Mouse (Mus musculus) kidney, postnatal 36 days (tissue): Measurements from ENCODE around the gene Zfhx3.

ENCODE experiments used
- DNase-seq, 2 experiments: peaks; one replicate each; pipeline ENCODE4 v3.0.0; 2021 to 2022; ENCODE audit warnings: mixed read lengths in 2 of 2

Zfhx3 gene

DNA sequence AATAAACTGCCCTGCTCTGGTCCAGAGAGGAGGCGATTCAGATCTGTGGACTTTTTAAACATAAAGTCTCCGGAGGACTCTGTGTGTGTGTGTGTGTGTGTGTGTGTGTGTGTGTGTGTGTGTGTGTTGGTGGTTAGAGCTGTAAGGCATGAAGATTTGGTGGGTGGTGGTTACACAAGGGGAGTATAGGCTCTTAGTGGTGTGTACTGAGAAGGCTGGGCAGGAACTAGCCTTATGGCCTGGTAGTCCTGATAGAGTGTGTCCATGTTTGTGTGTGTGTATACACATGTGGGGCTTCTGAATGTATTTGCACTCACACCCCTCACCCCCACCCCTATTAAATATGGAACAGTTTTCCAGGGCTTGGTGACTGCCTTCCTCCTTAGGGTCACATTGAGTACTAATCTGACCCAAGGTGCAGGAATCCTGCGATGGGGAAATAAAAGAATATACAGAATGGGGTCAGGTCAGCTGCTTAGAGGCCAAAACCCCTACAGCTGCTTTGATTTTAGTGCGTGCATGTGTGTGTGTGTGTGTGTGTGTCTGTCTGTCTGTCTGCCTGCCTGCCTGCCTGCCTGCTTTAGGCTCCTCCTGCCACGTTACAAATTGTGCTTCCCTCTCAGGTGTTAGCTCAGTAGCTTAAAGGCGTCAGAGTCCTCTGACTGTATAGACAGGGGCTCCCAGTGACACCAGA is 764.6 kb downstream of the Zfhx3 start:
- no peak for DNase-seq

- no peak for DNase-seq
Observed at GRCm38 (mm10) chr8:108707576-108708281, 765.3 kb downstream of the Zfhx3 start.

DNA sequence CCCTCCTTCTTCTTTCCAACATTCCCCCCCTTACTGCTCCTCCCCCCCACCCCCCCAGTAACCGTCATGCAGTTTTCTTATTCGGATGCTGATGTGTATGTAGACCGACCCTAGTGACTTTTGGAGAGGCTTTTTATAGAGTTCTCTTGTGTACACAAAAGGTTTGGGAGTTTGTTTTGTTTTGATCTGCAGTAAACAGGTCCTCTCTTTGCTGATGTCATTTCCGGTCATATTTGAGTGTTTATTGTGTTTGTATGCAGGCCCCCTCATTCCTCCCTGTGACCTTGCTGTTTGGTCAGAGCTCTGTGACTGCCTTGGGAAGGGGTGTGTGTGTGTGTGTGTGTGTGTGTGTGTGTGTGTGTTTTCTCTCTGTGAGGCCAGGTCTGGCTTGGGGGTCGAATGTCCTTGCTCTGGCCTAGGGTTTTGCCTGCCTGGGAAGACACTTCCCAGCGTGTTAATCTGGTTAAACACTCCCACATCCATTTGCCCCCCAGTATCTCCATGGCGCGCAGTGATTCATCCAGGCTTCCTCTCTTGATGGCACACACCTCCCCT is 766.5 kb downstream of the Zfhx3 start:
- peak in 1 of 2 experiments; percentile 48 for DNase-seq

DNA sequence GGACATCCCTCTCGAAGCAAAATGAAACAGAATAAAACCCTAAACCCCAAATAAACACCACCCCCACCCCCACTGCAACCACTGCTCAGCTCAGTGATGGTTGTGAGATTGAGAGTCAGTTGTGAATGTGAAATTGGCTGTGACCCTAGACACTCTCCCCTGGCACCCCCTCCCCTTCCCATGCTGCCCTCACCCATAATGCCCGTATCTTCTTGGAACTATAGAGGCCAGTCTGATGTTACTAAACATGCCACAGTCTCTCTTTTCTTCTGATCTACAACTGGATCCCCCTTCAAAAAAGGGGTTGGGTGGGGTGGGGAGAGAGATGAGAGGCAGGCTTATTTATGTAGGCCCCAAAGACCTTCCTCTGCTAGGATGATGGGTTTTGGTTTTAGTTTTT is 767.0 kb downstream of the Zfhx3 start:
- DNase-seq, result no peak

DNA sequence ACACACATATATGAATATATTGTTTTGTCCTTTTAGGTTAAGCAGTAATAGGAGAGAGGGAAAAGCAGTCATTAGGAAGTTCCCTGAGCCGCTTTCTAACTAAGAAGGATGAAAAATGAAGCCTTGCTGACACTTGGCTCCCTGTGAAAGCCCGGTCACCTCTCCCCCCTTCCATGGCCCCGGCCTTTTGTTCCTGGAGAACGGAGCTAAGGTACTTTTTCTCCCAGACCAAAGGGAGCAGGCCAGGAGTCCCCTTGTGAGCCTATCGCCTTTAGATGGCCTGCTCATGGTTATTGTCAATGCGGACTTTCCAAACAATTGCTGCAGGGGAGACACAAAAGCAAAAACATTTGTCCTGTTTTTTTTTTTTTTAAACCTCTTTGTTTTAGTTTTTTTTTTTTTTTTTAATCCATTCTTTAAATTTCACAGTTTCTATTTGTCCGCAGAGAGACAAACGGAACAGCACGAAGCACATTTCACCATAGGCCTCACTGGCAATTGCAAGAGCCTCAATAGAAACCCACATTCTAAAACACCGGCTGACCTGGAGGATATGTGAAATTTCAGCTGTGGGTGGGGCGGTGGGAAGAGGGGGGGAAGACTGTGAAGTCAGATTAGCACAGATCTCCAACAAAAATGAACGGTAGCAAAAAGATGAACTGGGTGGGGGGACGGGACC is 767.6 kb downstream of the Zfhx3 start:
- DNase-seq, result no peak

DNA sequence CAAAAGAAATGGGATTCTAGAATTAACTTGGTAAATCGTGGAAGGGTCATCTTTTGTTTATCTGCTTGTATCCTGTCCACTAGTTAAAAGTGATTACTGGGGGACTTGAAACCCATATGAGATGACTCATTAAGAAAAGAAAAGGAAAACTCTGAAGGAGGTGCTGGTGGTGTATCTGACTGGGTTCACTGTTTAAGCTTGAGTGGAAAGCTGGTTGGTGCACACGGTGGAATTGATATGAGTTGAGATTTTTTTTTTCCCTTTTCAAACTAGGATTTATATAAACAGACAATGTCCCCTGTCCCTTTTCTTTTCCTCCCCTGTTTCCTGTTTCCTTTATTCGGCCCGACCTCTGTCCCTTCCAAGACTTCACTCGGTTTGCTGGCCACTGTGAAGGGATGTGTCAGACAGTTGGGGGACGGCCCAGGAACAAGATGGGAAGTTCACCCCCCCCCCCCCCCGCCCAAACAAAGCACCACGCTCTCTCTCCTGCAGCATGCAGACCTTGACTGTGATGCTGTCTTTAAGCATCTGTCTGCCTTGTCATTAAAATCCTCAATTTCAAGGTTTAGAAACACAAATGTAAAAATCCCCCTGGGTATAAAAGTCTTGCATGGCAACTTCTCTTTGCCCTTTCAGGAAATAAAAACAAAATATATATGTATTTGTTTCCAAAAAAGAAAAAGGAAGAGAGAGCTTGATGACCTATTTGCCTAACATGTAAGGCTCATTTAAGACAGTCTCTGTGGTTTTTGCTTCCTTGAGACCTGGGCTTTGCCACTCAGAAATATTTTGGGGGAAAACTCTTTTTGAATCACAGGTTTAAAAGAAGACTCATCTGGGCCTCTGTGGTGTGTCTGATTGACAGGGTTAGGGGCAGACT is 768.4 kb downstream of the Zfhx3 start:
- DNase-seq, result peak in 1 of 2 experiments; percentile 34

DNA sequence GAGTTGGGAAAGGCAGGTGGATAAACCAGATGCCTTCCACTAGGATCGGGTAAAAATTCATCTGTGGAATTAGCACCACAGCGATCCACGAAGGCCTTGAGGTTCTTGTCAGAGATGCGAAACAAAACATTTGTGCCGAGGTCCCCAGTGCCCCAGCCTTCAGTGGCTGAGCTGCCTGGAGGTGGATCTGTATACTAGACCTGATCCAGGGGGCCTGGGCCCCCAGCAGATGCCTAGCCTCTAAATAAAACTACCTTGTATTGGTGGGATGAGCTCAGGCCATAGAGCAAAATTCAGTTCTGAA is 769.0 kb downstream of the Zfhx3 start:
- DNase-seq, result no peak

DNA sequence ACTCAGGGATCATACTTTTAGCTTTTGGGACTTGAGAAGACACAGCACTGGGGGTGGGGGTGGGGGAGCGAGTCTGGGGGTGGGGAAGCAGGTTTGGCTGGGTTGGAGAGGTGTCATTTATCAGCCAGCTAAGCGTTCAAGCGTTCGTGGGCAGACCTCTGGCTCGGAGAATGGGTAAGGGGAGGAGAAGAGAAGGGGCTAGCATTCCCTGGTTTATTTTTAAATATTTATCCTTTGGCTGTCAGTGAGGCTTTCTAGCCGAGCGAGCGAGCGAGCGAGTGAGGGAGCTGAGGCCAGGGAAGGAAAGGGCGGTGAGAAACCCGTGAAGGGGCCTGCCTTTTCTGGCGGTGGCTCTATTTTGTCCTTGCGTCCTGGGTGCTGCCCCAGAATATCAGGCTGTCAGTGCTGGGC is 769.6 kb downstream of the Zfhx3 start:
- DNase-seq, result no peak

DNA sequence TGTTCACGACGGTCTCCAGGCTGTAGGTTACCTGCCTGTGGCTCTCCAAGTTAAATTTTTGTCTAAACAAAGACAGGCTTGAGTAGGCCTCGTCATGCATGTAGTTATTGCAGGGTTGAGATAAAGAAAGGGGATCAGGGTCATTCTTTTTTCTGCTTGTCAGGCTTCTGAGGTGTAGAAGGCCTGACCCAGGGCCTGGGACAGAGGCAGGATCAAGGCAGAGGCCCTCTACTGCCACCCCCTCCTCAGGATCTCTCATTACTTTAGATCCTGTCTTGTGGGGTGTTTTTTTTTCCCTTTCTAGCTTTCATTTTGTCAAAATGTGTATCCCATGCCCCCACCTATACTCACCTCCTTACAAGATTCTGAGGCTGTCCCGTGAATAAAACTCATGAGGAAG is 770.2 kb downstream of the Zfhx3 start:
- no peak for DNase-seq

DNA sequence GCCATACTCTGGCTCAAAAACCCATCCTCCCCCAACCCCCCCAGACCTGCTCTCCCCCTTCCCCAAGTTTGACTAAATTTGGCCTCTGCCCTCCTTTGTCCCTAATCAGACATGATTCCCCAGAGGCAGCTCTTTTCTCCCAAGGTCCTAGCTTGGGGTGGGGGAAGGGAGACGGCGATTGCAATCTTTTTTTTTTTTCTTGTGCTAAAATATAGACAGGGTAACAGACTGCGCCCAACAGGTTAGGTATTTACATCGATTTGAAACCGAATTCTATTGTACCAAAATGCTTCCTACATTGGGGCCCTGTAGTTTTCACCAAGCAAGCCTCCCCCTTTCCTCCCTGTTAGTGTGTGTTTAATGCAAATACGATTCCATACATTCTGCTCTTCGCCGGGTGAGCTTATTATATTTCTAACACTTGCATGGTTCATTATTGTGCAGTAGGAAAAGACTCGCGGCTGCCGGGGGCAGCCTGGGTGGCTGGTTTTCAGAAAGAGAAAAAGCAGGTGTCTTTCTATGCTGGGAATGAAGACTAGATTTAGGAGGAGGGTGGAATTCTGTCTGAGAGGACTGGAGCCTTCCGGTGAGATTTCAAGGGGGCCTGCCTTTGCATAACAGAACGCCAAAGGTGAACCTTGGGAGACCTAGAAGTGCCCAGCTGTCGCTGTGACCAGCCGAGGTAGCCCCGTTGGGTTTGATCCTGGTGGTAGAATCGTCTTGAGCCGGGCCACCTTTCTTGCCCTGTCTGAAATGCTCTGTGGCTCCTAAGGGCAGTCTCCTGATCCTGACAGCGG is 771.1 kb downstream of the Zfhx3 start:
- DNase-seq, result peak in 1 of 2 experiments; percentile 22

- no peak for DNase-seq
Observed at GRCm38 (mm10) chr8:108714143-108714635, 771.7 kb downstream of the Zfhx3 start.

DNA sequence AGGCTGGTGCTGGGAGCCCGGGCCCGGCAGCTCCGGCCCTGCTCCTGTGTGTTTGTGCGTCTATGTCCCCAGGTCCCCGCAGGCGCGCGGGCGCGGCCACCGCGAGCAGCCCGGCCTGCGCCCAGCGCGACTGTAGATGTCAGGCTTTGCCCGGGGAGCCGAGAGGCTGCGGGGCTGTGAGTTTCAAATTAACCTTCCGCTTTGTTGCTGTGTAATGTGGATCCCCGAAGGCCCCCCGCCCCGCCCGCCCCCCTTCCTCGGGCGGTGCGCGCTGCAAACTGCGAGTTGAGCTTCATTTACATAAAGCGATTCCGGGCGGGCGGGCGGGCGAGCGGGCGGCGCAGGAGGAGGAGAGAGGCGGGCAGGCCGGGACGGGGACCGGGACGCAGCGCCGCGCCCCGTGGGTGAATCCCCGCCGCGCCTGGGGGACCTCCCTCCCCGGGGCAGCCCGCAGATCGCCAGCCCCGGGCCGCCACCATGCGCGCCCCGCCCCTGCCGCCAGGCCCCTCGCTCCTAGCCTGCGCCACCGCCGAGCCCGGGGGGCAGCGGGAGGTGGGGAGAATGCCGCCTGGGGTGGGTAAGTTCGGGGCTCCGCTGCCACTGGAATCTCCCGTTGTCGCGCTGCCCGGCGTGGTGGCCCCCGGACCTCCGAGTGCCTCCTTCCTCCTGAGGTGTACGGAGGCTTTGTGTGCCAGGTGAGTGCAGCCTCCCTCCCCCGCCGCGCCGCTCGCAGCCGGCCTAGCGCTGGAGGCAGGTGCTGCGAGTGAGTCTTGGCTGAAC is 772.4 kb downstream of the Zfhx3 start:
- peak; percentile 74 to 83 for DNase-seq

GRCm38 (mm10) chr8:108715416-108715948 is 773.0 kb downstream of the Zfhx3 start:
- no peak for DNase-seq

DNA sequence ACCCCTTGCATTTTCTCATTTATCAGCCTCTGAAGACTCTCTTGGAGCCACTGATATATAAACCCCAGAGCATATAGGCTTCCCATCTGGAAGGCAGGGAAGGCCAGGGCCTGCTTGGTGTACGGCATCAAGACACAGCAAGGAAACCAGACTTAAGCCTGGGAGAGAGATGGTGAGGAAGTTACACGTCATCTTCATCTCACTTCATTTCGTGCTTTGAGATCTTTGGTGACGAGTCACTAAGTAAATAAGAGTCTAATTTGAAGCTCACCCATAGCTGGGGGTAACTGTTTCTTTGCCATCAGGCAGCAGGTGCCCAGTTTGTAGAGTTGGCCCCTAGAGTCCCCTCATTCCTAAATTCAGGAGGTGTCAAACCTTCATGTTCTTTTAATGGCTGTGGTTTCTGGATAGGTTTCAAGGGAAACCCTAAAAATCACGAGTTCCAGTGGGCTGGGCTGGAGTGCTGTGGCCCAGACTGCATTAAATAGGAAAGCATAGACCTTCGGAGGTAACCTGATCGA is 773.9 kb downstream of the Zfhx3 start:
- DNase-seq, result no peak

- no peak for DNase-seq
Observed at GRCm38 (mm10) chr8:108717545-108717944, 775.1 kb downstream of the Zfhx3 start.

DNA sequence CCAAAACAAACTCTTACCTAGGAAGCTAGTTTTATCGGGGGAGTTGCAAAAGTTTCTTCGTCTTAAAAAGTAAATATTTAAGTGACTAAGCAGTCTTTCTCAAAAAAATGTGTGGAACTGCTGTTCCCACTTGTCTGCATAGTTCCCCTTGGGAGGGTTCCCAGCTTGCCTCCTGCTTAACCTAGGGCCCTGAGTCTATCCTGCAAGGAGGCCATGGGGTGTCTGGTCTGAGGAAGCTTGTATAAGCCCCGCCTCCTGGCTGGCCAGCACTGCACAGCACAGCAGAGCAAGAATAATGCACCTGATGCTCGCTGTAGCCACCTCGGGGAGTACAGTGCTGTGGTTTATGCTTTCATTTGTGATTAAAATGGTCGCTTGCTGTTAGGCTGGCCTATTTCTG is 775.6 kb downstream of the Zfhx3 start:
- DNase-seq, result peak in 1 of 2 experiments; percentile 58

- no peak for DNase-seq
Observed at GRCm38 (mm10) chr8:108720840-108721239, 778.4 kb downstream of the Zfhx3 start.

DNA sequence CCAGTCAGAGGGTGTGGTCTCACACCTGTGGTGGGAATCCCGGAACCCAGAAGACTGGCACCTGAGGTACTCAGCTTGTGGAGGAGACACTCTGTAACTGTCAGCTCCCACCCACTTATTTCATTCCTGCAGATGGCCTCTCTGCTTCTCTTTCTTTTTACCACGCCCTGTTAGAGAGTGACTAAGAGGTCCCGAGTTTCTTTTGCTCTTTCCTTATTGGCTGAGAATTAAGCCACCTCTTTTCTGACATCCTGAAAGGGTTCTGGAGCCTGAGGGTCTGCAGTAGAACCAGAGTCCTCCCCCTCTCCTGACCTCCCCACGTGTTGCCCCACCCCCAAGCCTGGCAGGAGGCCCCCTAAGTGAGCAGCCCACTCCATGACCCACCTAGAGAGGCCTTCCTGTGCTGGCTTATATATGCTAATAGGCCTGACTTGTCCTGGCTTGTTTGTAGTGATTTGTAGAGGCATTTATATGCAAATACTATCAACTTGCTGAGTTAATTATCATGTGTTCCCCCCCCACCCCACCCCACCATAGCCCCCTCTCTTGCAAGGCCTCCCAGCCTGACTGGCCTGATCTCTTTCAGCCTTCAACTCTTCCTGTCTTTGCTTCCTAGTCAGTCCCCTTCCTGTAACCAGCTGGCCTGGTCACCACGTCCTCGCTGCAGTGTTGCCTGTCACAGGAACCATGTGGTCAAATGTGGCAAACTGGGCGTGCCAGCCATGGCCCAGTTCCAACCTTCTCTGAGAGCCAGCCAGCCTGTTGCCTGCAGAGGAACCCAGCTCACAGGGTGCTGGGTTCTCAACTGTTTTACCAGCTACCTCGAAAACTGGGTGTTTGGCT is 780.4 kb downstream of the Zfhx3 start:
- DNase-seq, result peak; percentile 87 to 88

- DNase-seq, result no peak
Observed at GRCm38 (mm10) chr8:108723636-108724035, 781.2 kb downstream of the Zfhx3 start.
